Mouse (Mus musculus): ENCODE data around the gene Plpp6.

The Plpp6 gene

GRCm38 (mm10) chr19:28963842-28964551 lies at the start of gene Plpp6:
Plpp6 (plus strand) TSS chr19:28963953.
- peak; percentile 86 for DNase-seq

DNA sequence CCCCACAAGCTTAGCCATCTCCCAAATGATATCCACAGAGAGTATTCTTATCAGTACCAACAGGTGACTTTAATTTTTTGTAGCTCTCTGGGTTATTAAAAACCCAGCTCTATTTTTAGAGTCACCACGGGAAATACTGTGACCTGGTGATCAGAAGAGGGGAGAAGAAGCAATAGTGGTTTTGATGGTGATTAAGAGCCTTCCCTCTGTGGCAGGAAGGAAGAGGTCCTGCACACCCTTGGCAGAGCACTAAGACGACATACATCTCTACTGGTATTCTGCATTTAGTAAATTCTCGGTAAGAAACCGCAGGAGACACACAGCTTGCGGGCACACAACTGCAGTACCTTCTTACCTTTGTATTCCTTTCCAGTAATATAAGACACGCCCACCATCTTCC lies 49.2 kb upstream of the Plpp6 start:
- no peak for DNase-seq

DNA sequence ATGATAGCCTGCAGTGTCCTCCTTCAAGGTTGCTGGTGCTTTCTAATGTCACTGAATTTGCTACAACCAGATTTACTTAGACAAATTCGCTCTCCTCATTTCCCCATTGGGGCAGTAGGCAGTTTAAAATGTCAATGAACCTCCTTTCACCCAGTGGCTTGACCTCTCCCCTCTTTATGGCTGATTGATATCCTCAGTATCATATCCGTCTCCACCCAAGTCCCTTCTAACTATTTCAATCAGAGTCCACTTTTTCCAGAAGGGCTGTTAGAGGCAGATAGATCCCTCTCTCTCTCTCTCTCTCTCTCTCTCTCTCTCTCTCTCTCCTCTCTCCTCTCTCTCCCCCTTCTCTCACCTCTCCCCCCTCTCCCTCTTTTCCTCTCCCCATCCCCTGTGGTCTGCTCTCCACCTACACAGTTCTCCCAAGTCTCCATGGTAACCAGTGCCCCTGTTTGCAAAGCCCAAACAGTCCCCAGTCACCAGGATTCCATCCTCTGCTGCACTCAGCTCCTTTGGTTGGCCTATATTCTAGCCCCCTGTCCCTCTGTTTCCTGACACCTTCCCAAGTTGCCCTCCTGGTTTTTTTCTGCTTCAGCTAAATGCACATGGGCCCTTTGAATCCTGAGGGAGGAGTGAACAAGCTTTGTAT lies 48.0 kb upstream of the Plpp6 start:
- DNase-seq: no peak

- DNase-seq: no peak
Observed at GRCm38 (mm10) chr19:28916492-28916891, 47.3 kb upstream of the Plpp6 start.

DNA sequence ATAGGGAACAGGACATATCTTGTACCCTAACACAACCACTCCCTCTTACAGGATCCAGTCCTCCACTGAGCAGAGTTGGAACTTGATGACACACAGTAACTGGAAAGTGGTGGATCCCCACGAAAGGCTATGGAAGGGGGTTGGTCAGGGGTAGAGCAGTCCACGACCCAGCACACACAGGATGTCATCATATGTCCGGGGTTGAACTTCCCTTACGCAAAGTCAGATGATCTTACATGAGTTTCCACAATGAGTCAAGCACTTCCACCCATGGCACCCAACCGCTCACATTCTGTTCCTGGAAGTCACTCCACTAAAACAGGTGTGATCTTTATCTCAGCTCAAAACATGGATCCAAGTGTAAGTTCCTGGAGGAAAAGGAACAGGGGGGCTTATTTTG lies 45.9 kb upstream of the Plpp6 start:
- no peak for DNase-seq

DNA sequence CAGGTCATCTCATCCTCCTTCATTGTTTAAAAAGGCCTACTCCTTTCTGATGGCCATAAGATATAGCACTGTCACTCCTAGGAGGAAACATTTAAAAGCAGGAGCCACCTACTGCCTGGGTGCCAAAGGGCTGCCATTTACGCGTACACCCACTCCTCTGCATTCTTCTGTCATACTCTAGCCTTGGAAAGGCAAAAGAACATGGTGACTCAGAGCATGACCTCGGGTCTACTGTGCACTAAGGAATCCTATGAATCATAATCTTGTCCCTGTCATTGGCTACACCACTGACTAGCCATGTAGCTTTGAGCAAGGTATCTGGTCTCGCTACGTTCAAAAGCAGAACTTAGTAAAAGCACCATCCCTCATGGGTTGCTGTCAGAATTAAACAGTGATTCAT lies 37.4 kb upstream of the Plpp6 start:
- DNase-seq: no peak

- no peak for DNase-seq
Observed at GRCm38 (mm10) chr19:28927396-28927795, 36.4 kb upstream of the Plpp6 start.

DNA sequence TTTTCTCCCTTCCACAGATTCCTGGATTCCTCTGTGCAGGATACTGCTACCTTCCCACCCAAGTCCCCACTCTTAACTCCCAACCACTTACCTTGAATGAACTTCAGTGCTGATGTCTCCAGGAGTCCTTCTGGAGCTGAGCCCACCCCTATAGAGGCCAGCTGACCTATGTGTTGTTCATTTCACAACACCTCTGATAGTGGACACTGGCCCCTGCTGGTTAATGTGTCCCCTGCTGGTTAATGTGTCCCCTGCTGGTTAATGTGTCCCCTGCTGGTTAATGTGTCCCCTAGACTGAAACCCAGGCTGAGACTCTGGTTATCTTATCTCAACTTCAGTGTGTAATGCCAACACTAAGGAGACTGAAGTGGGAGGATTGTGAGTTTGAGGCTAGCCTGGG lies 34.7 kb upstream of the Plpp6 start:
- no peak for DNase-seq

DNA sequence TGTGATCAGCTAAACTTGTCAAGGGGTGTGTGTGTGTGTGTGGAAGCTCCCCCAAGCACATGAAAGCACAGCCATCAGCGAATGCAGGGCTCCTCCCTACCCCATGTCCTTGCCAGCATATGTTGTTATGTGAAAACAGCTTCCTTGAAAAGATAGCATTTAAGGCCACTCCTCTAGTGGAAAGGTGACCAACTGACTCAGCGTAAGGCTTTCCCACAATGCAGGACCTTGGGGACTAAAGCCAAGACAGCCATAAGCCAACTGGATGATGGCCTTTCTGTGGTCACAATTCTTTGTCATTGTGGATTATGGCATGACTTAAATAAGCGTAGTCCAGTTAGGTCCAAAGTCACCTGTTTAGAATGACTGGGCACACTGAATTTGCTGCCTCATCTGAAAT lies 28.9 kb upstream of the Plpp6 start:
- DNase-seq: no peak

- DNase-seq: no peak
Observed at GRCm38 (mm10) chr19:28940135-28940874, 23.4 kb upstream of the Plpp6 start.

- DNase-seq: no peak
Observed at GRCm38 (mm10) chr19:28941271-28941670, 22.5 kb upstream of the Plpp6 start.

DNA sequence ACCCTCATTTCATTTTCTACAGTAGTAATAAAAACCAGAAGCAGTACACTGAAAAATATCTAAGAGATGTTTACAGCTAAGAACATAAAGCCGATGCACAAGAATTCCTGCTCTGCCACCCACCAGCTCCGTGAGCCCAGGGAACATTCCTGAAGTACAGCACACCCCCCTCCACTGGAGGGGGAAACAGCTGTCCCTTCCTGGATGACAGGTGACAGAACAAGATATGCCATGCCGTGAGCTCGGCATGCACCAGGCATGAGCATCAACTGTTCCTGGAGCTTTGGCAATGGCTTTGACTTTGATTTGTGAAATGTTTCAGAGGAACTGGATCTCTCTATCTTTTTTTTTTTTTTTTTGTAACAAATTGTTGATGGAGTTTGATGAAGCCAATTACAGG lies 17.0 kb upstream of the Plpp6 start:
- DNase-seq: no peak

DNA sequence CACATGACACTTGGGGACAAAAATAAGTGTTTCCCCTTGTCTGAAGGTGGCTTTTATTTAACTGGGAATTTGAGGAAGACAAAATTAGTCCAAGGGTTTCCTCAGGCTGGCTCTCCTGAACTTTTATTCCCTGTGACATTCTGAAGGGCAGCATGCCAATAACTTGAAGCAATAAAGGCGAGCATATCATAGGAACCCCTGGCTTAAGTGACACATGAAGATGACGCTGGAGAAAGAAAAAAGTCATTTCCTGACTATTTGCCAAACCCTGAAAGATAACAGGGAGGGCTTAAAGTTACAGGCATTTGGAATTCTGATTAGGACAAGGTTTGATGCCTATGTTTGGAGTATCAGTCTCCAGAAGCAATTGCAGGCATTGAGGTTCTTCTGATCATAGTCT lies 16.4 kb upstream of the Plpp6 start:
- no peak for DNase-seq

DNA sequence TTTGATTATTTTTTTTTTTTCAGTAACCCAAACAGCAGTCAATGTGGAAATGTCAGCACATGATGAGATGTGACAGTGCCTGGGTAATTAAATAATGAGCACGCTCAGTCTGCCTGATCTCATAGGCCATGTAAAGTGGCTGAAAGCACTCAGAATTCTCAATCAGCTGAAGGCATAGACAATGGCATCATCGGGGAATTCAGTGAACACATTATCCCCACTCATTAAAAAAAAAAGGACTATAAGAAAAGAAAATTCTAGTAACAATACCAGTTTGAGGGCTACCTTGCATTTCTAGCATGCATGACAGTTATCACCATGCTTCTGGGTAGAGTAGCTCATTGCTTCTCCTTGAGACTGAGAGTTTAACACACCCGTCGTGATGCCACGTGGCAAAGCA lies 12.5 kb upstream of the Plpp6 start:
- DNase-seq: no peak

- peak; percentile 39 for DNase-seq
Observed at GRCm38 (mm10) chr19:28963113-28963512, 640 bp upstream of the Plpp6 start.

DNA sequence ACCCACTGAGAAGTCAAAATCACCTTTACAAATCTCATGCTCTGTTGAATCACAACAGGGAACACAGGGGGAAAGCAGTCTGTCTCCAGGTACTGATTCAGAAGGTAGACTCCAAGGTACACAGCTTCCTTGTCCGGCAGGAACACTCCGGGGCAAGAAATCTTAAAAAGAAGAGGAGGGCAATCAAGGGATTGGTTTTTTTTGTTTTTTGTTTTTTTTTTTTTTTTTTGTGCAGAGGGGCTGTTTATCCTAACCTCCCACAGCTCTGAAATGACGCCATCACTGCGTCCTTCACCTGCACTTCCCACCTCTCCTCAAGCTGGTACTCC lies 276 bp upstream of the Plpp6 start:
- no peak for DNase-seq

GRCm38 (mm10) chr19:28964552-28964903 lies 775 bp downstream of the Plpp6 start:
- no peak for DNase-seq

DNA sequence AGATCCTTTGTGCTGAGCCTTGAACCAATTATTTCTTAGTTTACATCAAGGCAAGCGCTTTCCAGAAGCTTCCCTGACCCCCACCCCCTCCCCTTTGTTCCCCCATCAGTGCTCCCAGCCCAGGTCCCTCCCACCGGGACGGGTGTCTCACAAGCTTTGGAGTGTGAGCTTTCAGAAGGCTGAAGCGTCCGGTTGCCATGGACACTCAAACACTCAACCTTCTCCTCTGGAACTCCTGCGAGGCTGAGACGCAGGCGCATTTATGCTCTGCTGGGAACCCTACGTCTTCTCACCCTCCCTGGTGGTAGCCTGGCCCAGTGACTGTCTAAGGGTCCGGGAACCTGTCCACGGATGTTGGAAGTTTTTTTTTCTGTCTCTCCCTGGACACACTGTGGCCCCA lies 3.9 kb downstream of the Plpp6 start, which contains the start of gene 4430402I18Rik:
Gene 4430402I18Rik (minus strand): TSS at position 149 of the 400 bp plus-strand sequence.
- no peak for DNase-seq

DNA sequence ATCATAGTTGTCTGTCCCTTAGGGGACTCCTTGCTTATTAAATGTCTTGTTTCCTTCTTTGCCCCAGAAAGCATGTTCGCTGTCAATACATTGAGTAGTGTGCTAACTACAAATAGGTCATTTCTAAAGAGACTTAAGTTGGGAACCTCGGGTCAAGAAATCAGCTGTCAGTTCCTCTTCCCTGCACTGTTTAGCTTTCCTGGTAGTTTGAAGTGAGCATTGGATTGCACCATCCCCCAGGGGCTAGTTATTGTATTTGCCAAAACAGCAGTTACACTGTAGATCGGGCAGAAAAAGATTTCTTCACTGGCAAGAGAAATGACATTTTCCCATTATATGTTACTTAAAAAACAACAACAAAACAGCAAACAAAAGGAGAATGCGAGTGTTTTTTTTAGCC lies 4.4 kb downstream of the Plpp6 start:
- no peak for DNase-seq

DNA sequence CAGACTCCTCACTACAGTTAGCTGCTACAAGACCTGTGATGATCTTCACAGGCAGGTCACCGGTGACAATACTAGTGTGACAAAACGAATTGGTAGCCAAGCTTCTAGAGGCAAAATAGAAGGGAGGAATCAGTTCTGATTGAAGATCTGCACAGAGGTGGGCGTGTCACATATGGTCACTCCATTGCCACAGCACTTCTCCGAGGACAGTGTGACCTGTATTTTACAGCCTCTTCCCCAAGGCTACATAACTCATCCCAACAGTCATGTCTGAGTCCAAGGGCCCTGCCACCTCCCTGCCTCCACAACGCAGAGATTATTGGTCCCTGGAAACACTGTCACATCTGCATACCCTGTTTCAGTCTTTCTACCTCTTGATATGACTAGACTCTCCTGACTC lies 5.5 kb downstream of the Plpp6 start:
- DNase-seq: no peak

GRCm38 (mm10) chr19:28970251-28970650 lies 6.5 kb downstream of the Plpp6 start:
- no peak for DNase-seq

- DNase-seq: peak; percentile 69
Observed at GRCm38 (mm10) chr19:28974862-28975611, 11.3 kb downstream of the Plpp6 start.

DNA sequence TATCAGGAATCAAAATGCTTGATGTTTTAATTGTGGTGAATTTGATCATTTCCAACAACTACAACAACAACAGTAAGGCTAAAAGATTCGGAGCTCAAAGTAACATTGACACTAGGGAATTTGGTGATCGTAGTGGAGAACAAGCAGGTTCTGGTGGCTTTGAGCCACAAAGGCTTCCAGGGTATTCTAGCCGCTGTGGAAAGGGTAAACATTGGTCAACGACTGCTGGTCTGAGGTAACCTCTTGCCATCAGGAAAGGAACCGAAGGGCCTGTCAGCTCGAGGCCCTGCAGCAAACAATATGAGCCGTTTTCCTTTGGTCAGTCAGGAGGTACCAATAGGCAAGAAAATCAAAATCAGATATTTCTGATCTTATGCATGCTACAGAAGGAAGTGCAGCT lies 18.9 kb downstream of the Plpp6 start:
- no peak for DNase-seq

DNA sequence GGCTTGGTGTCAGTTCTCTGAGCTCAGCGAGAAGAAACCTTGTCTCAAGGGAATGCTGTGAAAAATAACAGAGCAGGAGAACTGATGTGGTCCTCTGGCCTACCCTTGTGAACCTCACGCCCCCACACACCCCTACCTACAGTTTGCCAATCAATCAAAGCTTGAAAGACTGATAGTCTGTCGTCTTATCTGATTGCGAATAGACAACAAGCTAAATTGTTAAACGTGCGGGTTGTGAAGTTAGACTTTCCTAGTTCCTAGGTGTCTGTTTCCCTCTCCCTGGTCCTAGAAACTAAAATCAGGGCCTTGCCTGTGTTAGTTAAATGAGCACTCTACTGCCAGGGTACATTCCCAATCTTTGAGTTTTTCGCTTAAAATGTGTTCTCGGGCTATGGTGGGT lies 25.8 kb downstream of the Plpp6 start:
- DNase-seq: peak; percentile 33

All from cerebellum, adult 9-10 months (tissue).